Mouse (Mus musculus) intestine, embryonic 16.5 days (tissue): ENCODE results near the gene Plekhh2. TPM values are rescaled to one million over a fixed set of nuclear protein-coding genes. Genes with fewer than 3 reads are reported as not detected.

Source experiments
- ATAC-seq: fragments of 200-750 bp; cut with Nextera tagmentation; 2 replicates; pipeline ENCODE4 v1.8.0; 2017; ENCODE audit warnings: moderate TSS enrichment, moderate library complexity
- H3K27ac ChIP-seq: fragments of 300-500 bp; sonication (generic); 2 replicates; pipeline ENCODE4 v1.5.1; 2014; ENCODE audit warnings: mild to moderate bottlenecking, low read length
- H3K27me3 ChIP-seq: fragments of 300-500 bp; sonication (generic); replicated peaks from 2 replicates; pipeline ENCODE4 v1.6.1; 2014; ENCODE audit warnings: low read length, control low read depth, mixed read lengths; ENCODE audit not compliant: control insufficient read depth, insufficient read depth
- H3K36me3 ChIP-seq: fragments of 300-500 bp; sonication (generic); 2 replicates; pipeline ENCODE4 v1.6.1; 2014; ENCODE audit warnings: low read length, control low read depth; ENCODE audit not compliant: control insufficient read depth, insufficient read depth
- H3K4me1 ChIP-seq: fragments of 300-500 bp; sonication (generic); 2 replicates; pipeline ENCODE4 v1.6.1; 2014; ENCODE audit warnings: low read length, control low read depth, mixed read lengths; ENCODE audit not compliant: control insufficient read depth, insufficient read depth
- H3K4me2 ChIP-seq: fragments of 300-500 bp; sonication (generic); 2 replicates; pipeline ENCODE4 v1.6.1; 2014; ENCODE audit warnings: low read depth, low read length, control low read depth
- H3K4me3 ChIP-seq: fragments of 300-500 bp; sonication (generic); 2 replicates; pipeline ENCODE4 v1.5.1; 2014; ENCODE audit warnings: mild to moderate bottlenecking, low read length
- H3K9ac ChIP-seq: fragments of 300-500 bp; sonication (generic); 2 replicates; pipeline ENCODE4 v1.6.1; 2014; ENCODE audit warnings: low read depth, low read length
- H3K9me3 ChIP-seq: fragments of 300-500 bp; sonication (generic); 2 replicates; pipeline ENCODE4 v1.6.1; 2016; ENCODE audit warnings: low read length, control low read depth; ENCODE audit not compliant: control insufficient read depth
- WGBS: fragments of 180-500 bp; shearing (Covaris S2); extraction: QIAGEN DNeasy Blood & Tissue Kit; methylation state at CpG from one replicate; pipeline ENCODE4 v1.1.7; 2014; 5-methylcytosine and 5-hydroxymethylcytosine counted together
- polyA plus RNA-seq: library from polyadenylated mRNA; unstranded; fragments of >200 nt; fragmentation: Nextera tagmentation; extraction: Ambion mirVana; gene quantifications from 2 replicates; pipeline ENCODE4 v1.2.1, GENCODE M21; 2015

Gene Plekhh2
- polyA plus RNA-seq, 1 experiment from 2014 or later = 6.1 TPM

- Histone ChIP-seq H3K9ac (no peak overlapping the region), H3K4me3 (no peak overlapping the region), H3K36me3 (0 out of 2 replicates have a peak, but pooled peaks cover 3% of the 10 kb centered on the region), H3K4me2 (no peak overlapping the region), H3K27ac (no peak overlapping the region), H3K4me1 (no peaks in the 10 kb centered on the region), H3K27me3 (no peaks in the 10 kb centered on the region), H3K9me3 (no peaks in the 10 kb centered on the region)
- no peak for ATAC-seq
- 94% methylated on average over 6 of the region's 6 CpGs for WGBS
Observed at GRCm38 (mm10) chr17:84565762-84566161, 54.1 kb downstream of the Plekhh2 start.

- H3K9ac ChIP-seq = no peak overlapping the region
- H3K27me3 ChIP-seq = no peaks in the 10 kb centered on the region
- H3K4me1 ChIP-seq = no peaks in the 10 kb centered on the region
- peak; percentile 36; the same call in 1 of the 2 replicates for ATAC-seq
- WGBS = 68% methylated on average over 27 of the region's 27 CpGs
- H3K4me2 ChIP-seq = no peak overlapping the region
- H3K27ac ChIP-seq = no peak overlapping the region
- H3K4me3 ChIP-seq = no peak overlapping the region
- H3K36me3 ChIP-seq = 0 out of 2 replicates have a peak, but pooled peaks cover 3% of the 10 kb centered on the region
- no peaks in the 10 kb centered on the region for H3K9me3 ChIP-seq
Observed at GRCm38 (mm10) chr17:84566773-84567555, 55.3 kb downstream of the Plekhh2 start.

GRCm38 (mm10) chr17:84568807-84569206 is 57.1 kb downstream of the Plekhh2 start:
- H3K9me3 ChIP-seq = no peaks in the 10 kb centered on the region
- no peaks in the 10 kb centered on the region for H3K4me1 ChIP-seq
- no peak overlapping the region for H3K27ac ChIP-seq
- H3K9ac ChIP-seq = no peak overlapping the region
- no peaks in the 10 kb centered on the region for H3K27me3 ChIP-seq
- no peak overlapping the region for H3K4me3 ChIP-seq
- WGBS = 89% methylated on average over 12 of the region's 12 CpGs
- 0 out of 2 replicates have a peak, but pooled peaks cover 3% of the 10 kb centered on the region for H3K36me3 ChIP-seq
- ATAC-seq = no peak
- H3K4me2 ChIP-seq = no peak overlapping the region

GRCm38 (mm10) chr17:84569770-84570169 is 58.1 kb downstream of the Plekhh2 start:
- H3K36me3 ChIP-seq = 0 out of 2 replicates have a peak, but pooled peaks cover 3% of the 10 kb centered on the region
- no peak overlapping the region for H3K4me2 ChIP-seq
- WGBS = 88% methylated on average over 8 of the region's 8 CpGs
- H3K27ac ChIP-seq = no peak overlapping the region
- H3K9ac ChIP-seq = no peak overlapping the region
- H3K9me3 ChIP-seq = no peaks in the 10 kb centered on the region
- no peak overlapping the region for H3K4me3 ChIP-seq
- ATAC-seq = no peak
- peaks cover 2% of the 10 kb centered on the region for H3K4me1 ChIP-seq
- no peaks in the 10 kb centered on the region for H3K27me3 ChIP-seq

GRCm38 (mm10) chr17:84571629-84572028 is 59.9 kb downstream of the Plekhh2 start:
- peaks cover 3% of the 10 kb centered on the region for H3K4me1 ChIP-seq
- H3K9me3 ChIP-seq = no peaks in the 10 kb centered on the region
- WGBS = 78% methylated on average over 18 of the region's 18 CpGs
- no peak for ATAC-seq
- H3K36me3 ChIP-seq = 0 out of 2 replicates have a peak, but pooled peaks cover under 1% of the 10 kb centered on the region
- H3K9ac ChIP-seq = no peak overlapping the region
- no peak overlapping the region for H3K4me2 ChIP-seq
- no peaks in the 10 kb centered on the region for H3K27me3 ChIP-seq
- no peak overlapping the region for H3K27ac ChIP-seq
- no peak overlapping the region for H3K4me3 ChIP-seq

GRCm38 (mm10) chr17:84573305-84573704 is 61.6 kb downstream of the Plekhh2 start:
- no peaks in the 10 kb centered on the region for H3K27me3 ChIP-seq
- H3K4me2 ChIP-seq = no peak overlapping the region
- H3K4me1 ChIP-seq = peaks cover 3% of the 10 kb centered on the region
- no peak for ATAC-seq
- H3K9ac ChIP-seq = no peak overlapping the region
- no peaks in the 10 kb centered on the region for H3K36me3 ChIP-seq
- 83% methylated on average over 9 of the region's 9 CpGs for WGBS
- no peak overlapping the region for H3K4me3 ChIP-seq
- H3K27ac ChIP-seq = peak overlapping the region; percentile 49
- H3K9me3 ChIP-seq = no peaks in the 10 kb centered on the region

- H3K9me3 ChIP-seq = no peaks in the 10 kb centered on the region
- H3K4me3 ChIP-seq = no peak overlapping the region
- H3K36me3 ChIP-seq = no peaks in the 10 kb centered on the region
- H3K27ac ChIP-seq = peak overlapping the region; percentile 49
- no peak overlapping the region for H3K4me2 ChIP-seq
- ATAC-seq = no peak
- 61% methylated on average over 5 of the region's 5 CpGs for WGBS
- no peak overlapping the region for H3K9ac ChIP-seq
- H3K4me1 ChIP-seq = peaks cover 3% of the 10 kb centered on the region
- no peaks in the 10 kb centered on the region for H3K27me3 ChIP-seq
Observed at GRCm38 (mm10) chr17:84573940-84574339, 62.2 kb downstream of the Plekhh2 start.

GRCm38 (mm10) chr17:84575108-84575507 is 63.4 kb downstream of the Plekhh2 start:
- ATAC-seq = no peak
- Histone ChIP-seq H3K27ac (no peak overlapping the region), H3K9me3 (no peaks in the 10 kb centered on the region), H3K4me3 (no peak overlapping the region), H3K9ac (no peak overlapping the region), H3K27me3 (no peaks in the 10 kb centered on the region), H3K4me1 (peaks cover 3% of the 10 kb centered on the region), H3K36me3 (no peaks in the 10 kb centered on the region), H3K4me2 (no peak overlapping the region)
- WGBS = 86% methylated on average over 5 of the region's 5 CpGs

GRCm38 (mm10) chr17:84576621-84577293 is 65.1 kb downstream of the Plekhh2 start:
- H3K27ac ChIP-seq = no peak overlapping the region
- 76% methylated on average over 16 of the region's 16 CpGs for WGBS
- no peak for ATAC-seq

More at GRCm38 (mm10) chr17:84576621-84577293, 65.1 kb downstream of the Plekhh2 start:
- no peak overlapping the region for H3K4me3 ChIP-seq
- no peaks in the 10 kb centered on the region for H3K27me3 ChIP-seq
- H3K4me1 ChIP-seq = peaks cover 6% of the 10 kb centered on the region
- H3K9ac ChIP-seq = no peak overlapping the region
- no peaks in the 10 kb centered on the region for H3K9me3 ChIP-seq
- H3K36me3 ChIP-seq = no peaks in the 10 kb centered on the region
- no peak overlapping the region for H3K4me2 ChIP-seq
